Mouse (Mus musculus) intestine, embryonic 16.5 days (tissue): ENCODE results near the gene Myoz1. TPM values are rescaled to one million over a fixed set of nuclear protein-coding genes. Genes with fewer than 3 reads are reported as not detected.

Experiments
- ATAC-seq: fragments of 200-750 bp; cut with Nextera tagmentation; 2 replicates; pipeline ENCODE4 v1.8.0; 2017; ENCODE audit warnings: moderate TSS enrichment, moderate library complexity
- H3K27ac ChIP-seq: fragments of 300-500 bp; sonication (generic); 2 replicates; pipeline ENCODE4 v1.5.1; 2014; ENCODE audit warnings: mild to moderate bottlenecking, low read length
- H3K27me3 ChIP-seq: fragments of 300-500 bp; sonication (generic); replicated peaks from 2 replicates; pipeline ENCODE4 v1.6.1; 2014; ENCODE audit warnings: low read length, control low read depth, mixed read lengths; ENCODE audit not compliant: control insufficient read depth, insufficient read depth
- H3K36me3 ChIP-seq: fragments of 300-500 bp; sonication (generic); 2 replicates; pipeline ENCODE4 v1.6.1; 2014; ENCODE audit warnings: low read length, control low read depth; ENCODE audit not compliant: control insufficient read depth, insufficient read depth
- H3K4me1 ChIP-seq: fragments of 300-500 bp; sonication (generic); 2 replicates; pipeline ENCODE4 v1.6.1; 2014; ENCODE audit warnings: low read length, control low read depth, mixed read lengths; ENCODE audit not compliant: control insufficient read depth, insufficient read depth
- H3K4me2 ChIP-seq: fragments of 300-500 bp; sonication (generic); 2 replicates; pipeline ENCODE4 v1.6.1; 2014; ENCODE audit warnings: low read depth, low read length, control low read depth
- H3K4me3 ChIP-seq: fragments of 300-500 bp; sonication (generic); 2 replicates; pipeline ENCODE4 v1.5.1; 2014; ENCODE audit warnings: mild to moderate bottlenecking, low read length
- H3K9ac ChIP-seq: fragments of 300-500 bp; sonication (generic); 2 replicates; pipeline ENCODE4 v1.6.1; 2014; ENCODE audit warnings: low read depth, low read length
- H3K9me3 ChIP-seq: fragments of 300-500 bp; sonication (generic); 2 replicates; pipeline ENCODE4 v1.6.1; 2016; ENCODE audit warnings: low read length, control low read depth; ENCODE audit not compliant: control insufficient read depth
- WGBS: fragments of 180-500 bp; shearing (Covaris S2); extraction: QIAGEN DNeasy Blood & Tissue Kit; methylation state at CpG from one replicate; pipeline ENCODE4 v1.1.7; 2014; 5-methylcytosine and 5-hydroxymethylcytosine counted together
- polyA plus RNA-seq: library from polyadenylated mRNA; unstranded; fragments of >200 nt; fragmentation: Nextera tagmentation; extraction: Ambion mirVana; gene quantifications from 2 replicates; pipeline ENCODE4 v1.2.1, GENCODE M21; 2015

Myoz1 gene
- polyA plus RNA-seq, 1 experiment from 2014 or later: 0.26 TPM

- under 1% methylated on average over 111 of the region's 111 CpGs for WGBS
- Histone ChIP-seq H3K27ac (peak within 1 kb of the TSS; percentile 99), H3K4me2 (peak within 1 kb of the TSS; percentile 84), H3K9me3 (no peaks in the 10 kb centered on the region), H3K4me3 (peak within 1 kb of the TSS; percentile 82), H3K36me3 (peaks cover 16% of the 10 kb centered on the region), H3K9ac (peak within 1 kb of the TSS; percentile 95), H3K27me3 (no peaks in the 10 kb centered on the region), H3K4me1 (peaks cover 24% of the 10 kb centered on the region)
- ATAC-seq: peak; percentile 93
Observed at GRCm38 (mm10) chr14:20694884-20695760, 38.8 kb upstream of the Myoz1 start, which contains the start of gene Fut11. TSS of gene Fut11 (plus strand) at chr14:20694968.

- H3K36me3 ChIP-seq: peaks cover 16% of the 10 kb centered on the region
- H3K27me3 ChIP-seq: no peaks in the 10 kb centered on the region
- 43% methylated on average over 13 of the region's 13 CpGs for WGBS
Observed at GRCm38 (mm10) chr14:20694185-20694883, 38.0 kb upstream of the Myoz1 start.

DNA sequence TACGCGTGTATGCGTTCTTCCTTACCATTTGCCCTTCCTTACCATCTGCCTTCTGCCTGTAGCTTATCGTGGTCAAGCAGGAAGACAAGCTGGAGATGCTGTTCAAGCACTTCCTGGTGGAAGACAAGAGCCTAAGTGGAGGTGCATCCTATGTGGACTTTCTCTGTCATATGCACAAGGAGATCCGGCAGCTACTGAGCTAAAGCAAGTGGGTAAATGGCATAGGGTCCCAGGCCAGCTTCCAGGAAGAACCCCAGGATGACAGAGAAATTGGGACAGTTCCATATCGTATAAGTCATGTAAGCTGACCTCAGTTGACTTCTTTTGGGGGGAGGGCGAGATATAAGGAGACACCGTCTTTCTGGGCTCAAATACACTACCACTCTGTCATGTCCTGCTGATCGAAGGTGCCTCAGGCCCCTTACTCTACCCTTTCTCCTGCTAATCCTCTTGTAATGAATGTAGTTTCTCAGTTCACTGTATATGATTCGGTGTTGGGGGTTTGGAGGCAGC lies 37.3 kb upstream of the Myoz1 start:
- ATAC-seq: no peak
- peaks cover 23% of the 10 kb centered on the region for H3K36me3 ChIP-seq
- WGBS: 93% methylated on average over 10 of the region's 10 CpGs

More at GRCm38 (mm10) chr14:20694185-20694883, 38.0 kb upstream of the Myoz1 start:
- Histone ChIP-seq H3K4me3 (peak overlapping the region; percentile 82), H3K9ac (peak overlapping the region; percentile 95), H3K4me1 (peaks cover 24% of the 10 kb centered on the region), H3K4me2 (peak overlapping the region; percentile 84), H3K27ac (peak overlapping the region; percentile 99; the same call in 1 of the 2 replicates), H3K9me3 (no peaks in the 10 kb centered on the region)
- peak; percentile 27 for ATAC-seq

DNA sequence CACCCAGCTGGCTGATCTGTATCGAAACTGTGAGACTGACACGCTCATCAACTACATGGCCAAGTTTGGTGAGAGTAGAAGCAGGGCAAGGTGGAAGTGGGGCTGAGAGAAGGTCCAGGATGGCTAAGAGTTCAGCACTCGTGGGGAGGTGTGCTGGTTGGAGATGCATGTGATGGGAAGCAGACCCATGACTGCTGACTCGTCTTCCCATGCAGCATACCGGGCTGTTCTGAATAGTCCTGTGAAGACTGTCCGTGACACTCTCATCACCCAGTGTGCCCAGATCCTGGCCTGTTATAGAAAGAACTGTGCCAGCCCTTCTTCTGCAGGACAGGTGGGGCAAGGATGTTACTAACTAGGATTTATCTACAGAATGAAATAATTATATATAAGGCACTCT lies 35.4 kb upstream of the Myoz1 start:
- peaks cover 13% of the 10 kb centered on the region for H3K4me1 ChIP-seq
- peaks cover 36% of the 10 kb centered on the region for H3K36me3 ChIP-seq
- no peak overlapping the region for H3K27ac ChIP-seq
- WGBS: 89% methylated on average over 6 of the region's 6 CpGs
- no peak overlapping the region for H3K9ac ChIP-seq
- no peaks in the 10 kb centered on the region for H3K9me3 ChIP-seq
- no peak overlapping the region for H3K4me3 ChIP-seq
- no peaks in the 10 kb centered on the region for H3K27me3 ChIP-seq
- ATAC-seq: no peak
- H3K4me2 ChIP-seq: no peak overlapping the region

More for the DNA sequence above, 37.3 kb upstream of the Myoz1 start:
- H3K9ac ChIP-seq: no peak overlapping the region
- H3K27me3 ChIP-seq: no peaks in the 10 kb centered on the region
- H3K27ac ChIP-seq: no peak overlapping the region
- no peaks in the 10 kb centered on the region for H3K9me3 ChIP-seq
- no peak overlapping the region for H3K4me3 ChIP-seq
- peaks cover 21% of the 10 kb centered on the region for H3K4me1 ChIP-seq
- H3K4me2 ChIP-seq: no peak overlapping the region

GRCm38 (mm10) chr14:20689009-20689408 lies 32.7 kb upstream of the Myoz1 start:
- peaks cover 54% of the 10 kb centered on the region for H3K36me3 ChIP-seq
- no peaks in the 10 kb centered on the region for H3K27me3 ChIP-seq
- H3K4me3 ChIP-seq: no peak overlapping the region
- 89% methylated on average over 2 of the region's 2 CpGs for WGBS
- H3K9ac ChIP-seq: no peak overlapping the region
- no peak overlapping the region for H3K27ac ChIP-seq
- H3K9me3 ChIP-seq: no peaks in the 10 kb centered on the region
- H3K4me2 ChIP-seq: no peak overlapping the region
- no peak for ATAC-seq
- no peaks in the 10 kb centered on the region for H3K4me1 ChIP-seq

GRCm38 (mm10) chr14:20686576-20686975 lies 30.2 kb upstream of the Myoz1 start:
- Histone ChIP-seq H3K4me3 (no peak overlapping the region), H3K27ac (no peak overlapping the region), H3K4me2 (no peak overlapping the region), H3K27me3 (no peaks in the 10 kb centered on the region), H3K36me3 (peaks cover 59% of the 10 kb centered on the region), H3K9me3 (no peaks in the 10 kb centered on the region), H3K9ac (no peak overlapping the region), H3K4me1 (no peaks in the 10 kb centered on the region)
- ATAC-seq: no peak
- 96% methylated on average over 3 of the region's 3 CpGs for WGBS

DNA sequence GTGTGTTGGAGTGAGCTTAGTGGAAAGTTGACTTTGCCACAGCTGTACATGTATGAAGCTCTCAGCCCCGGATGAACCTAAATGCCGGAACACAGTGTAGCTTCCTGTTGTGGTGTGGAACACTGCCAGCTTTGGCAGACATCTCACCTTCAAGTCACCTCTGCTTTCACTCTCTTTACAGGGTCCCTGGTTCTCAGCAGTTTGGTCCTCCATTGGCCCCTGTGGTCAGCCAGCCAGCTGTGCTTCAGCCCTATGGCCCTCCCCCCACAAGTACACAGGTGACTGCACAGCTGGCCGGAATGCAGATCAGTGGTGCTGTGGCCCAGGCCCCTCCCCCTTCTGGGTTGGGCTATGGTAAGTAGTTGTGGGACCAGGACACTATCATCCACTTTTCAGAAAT lies 26.2 kb upstream of the Myoz1 start:
- Histone ChIP-seq H3K4me2 (no peak overlapping the region), H3K36me3 (peaks cover 45% of the 10 kb centered on the region), H3K4me3 (no peak overlapping the region), H3K27me3 (no peaks in the 10 kb centered on the region), H3K27ac (no peak overlapping the region), H3K9me3 (no peaks in the 10 kb centered on the region), H3K4me1 (no peaks in the 10 kb centered on the region), H3K9ac (no peak overlapping the region)
- 69% methylated on average over 3 of the region's 3 CpGs for WGBS
- ATAC-seq: no peak

GRCm38 (mm10) chr14:20681742-20682141 lies 25.4 kb upstream of the Myoz1 start:
- Histone ChIP-seq H3K27me3 (no peaks in the 10 kb centered on the region), H3K9ac (no peak overlapping the region), H3K4me2 (no peak overlapping the region), H3K9me3 (no peaks in the 10 kb centered on the region), H3K27ac (no peak overlapping the region), H3K4me3 (no peak overlapping the region), H3K36me3 (peaks cover 42% of the 10 kb centered on the region), H3K4me1 (no peaks in the 10 kb centered on the region)
- no peak for ATAC-seq
- 92% methylated on average over 2 of the region's 2 CpGs for WGBS

DNA sequence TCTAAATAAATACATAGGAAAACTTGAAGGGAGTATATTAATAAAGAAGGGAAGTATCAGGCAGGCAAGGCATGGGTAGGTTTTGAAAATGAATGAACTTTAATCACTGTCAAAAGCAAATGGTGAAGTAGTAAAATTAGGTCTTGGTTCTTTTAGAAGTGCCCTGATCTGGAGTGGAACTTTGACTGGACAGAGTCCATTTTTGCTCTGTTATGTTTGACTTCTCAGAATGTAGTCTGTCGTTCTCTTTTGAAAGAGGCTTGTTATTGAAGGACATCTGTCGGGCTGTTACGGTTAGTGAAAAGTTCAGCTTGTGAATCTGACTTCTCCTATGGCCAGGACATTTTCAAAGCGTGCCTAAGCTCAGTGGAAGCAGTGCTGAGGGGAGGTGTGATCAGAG lies 21.6 kb upstream of the Myoz1 start:
- Histone ChIP-seq H3K4me1 (peaks cover 10% of the 10 kb centered on the region; the same call in 1 of the 2 replicates), H3K4me2 (no peak overlapping the region), H3K9me3 (no peaks in the 10 kb centered on the region), H3K27ac (no peak overlapping the region), H3K4me3 (no peak overlapping the region), H3K36me3 (peaks cover 20% of the 10 kb centered on the region), H3K27me3 (no peaks in the 10 kb centered on the region), H3K9ac (no peak overlapping the region)
- ATAC-seq: no peak
- WGBS: 90% methylated on average over 4 of the region's 4 CpGs
